27 mouse cellular contexts compared by ENCODE assay signal in genomic region chr13:57788299-57788698, GRCm38 (mm10).
DNase-seq lines count a peak whose midpoint lies in the region; ATAC-seq and TF ChIP-seq lines count a peak whose summit lies in the region.
"Had no signal": no experiment of that assay in that cellular context is flagged by ENCODE, and none has a peak within 500 bp of the region (broad histone marks: within the 10 kb centered on the region; RNA-seq: fewer than 3 reads in every experiment).

No protein-coding gene starts in this region.

- H3K4me2 ChIP-seq in liver, embryonic 14.5 days (ENCODE audit: low read depth), result no peak overlapping the region
- H3K4me2 ChIP-seq: forebrain, embryonic 13.5 days; kidney, embryonic 15.5 days; limb, embryonic 15.5 days; lung, embryonic 15.5 days; neural tube, embryonic 12.5 days had no signal

- TF ChIP-seq EP300 in heart, adult 2 months (IDR thresholded peaks at IDR 0.05; ENCODE audit: insufficient read depth, low read depth, low read length), result no peak
- no peak for TF ChIP-seq EP300 in liver, embryonic 14.5 days (IDR thresholded peaks at IDR 0.05; ENCODE audit: low read depth)

- H3K9ac ChIP-seq in heart, adult 2 months (ENCODE audit: low read depth, low read length), result no peak overlapping the region
- H3K9ac ChIP-seq in liver, embryonic 14.5 days (replicated peaks), result no peak overlapping the region
- H3K9ac ChIP-seq: forebrain, embryonic 13.5 days; kidney, embryonic 15.5 days; limb, embryonic 15.5 days; lung, embryonic 15.5 days; neural tube, embryonic 12.5 days had no signal

- H3K4me3 ChIP-seq in heart, adult 2 months, result no peak overlapping the region
- H3K4me3 ChIP-seq in liver, embryonic 14.5 days (ENCODE audit: insufficient read depth in 1 of 2, low read depth in 2 of 2, low read length in 2 of 2), result no peak overlapping the region
- H3K4me3 ChIP-seq in embryonic fibroblast, embryonic 13.5 days (ENCODE audit: insufficient read depth, low read length), result no peak overlapping the region
- H3K4me3 ChIP-seq: erythroblast, embryonic 14.5 days; forebrain, embryonic 13.5 days; heart, embryonic 10.5 days; kidney, embryonic 15.5 days; limb, embryonic 15.5 days; lung, embryonic 15.5 days; midbrain, embryonic 10.5 days; neural tube, embryonic 12.5 days had no signal

- TF ChIP-seq CTCF in heart, adult 2 months (IDR thresholded peaks at IDR 0.05), result peak; percentile 22; the same call in 1 of the 2 replicates
- TF ChIP-seq CTCF in liver, embryonic 14.5 days (IDR thresholded peaks at IDR 0.05; ENCODE audit: low read depth), result peak; percentile 64
- peak; percentile 12; the same call in 1 of the 2 replicates for TF ChIP-seq CTCF in embryonic fibroblast, embryonic 13.5 days (IDR thresholded peaks at IDR 0.05; ENCODE audit: borderline replicate concordance, insufficient read depth, low read length)

- H3K27me3 ChIP-seq in heart, adult 2 months (ENCODE audit: control insufficient read depth, insufficient read depth, low read length), result no peaks in the 10 kb centered on the region
- H3K27me3 ChIP-seq in liver, embryonic 14.5 days (ENCODE audit: control insufficient read depth, insufficient read depth, low read length), result no peaks in the 10 kb centered on the region
- H3K27me3 ChIP-seq: CH12.LX; lung, embryonic 15.5 days; neural tube, embryonic 12.5 days had no signal

- ATAC-seq in liver, embryonic 14.5 days (ENCODE audit: insufficient read depth), result no peak
- ATAC-seq: forebrain, embryonic 13.5 days; inflammation-experienced regulatory T-cells, adult 6 months; Patski had no signal

- DNase-seq in heart, adult 2 months, result no peak
- no peak for DNase-seq in heart, adult 9 months (ENCODE audit: low spot score in 2 of 2)
- no peak for DNase-seq in liver, embryonic 14.5 days (ENCODE audit: low read depth in 3 of 3, low spot score in 3 of 3)
- DNase-seq in liver (no peak), ES-CJ7 (ENCODE audit: low read depth, low spot score) (peak; percentile 23)
- DNase-seq in urinary bladder, postnatal 4 days (ENCODE audit: low spot score in 2 of 2), result no peak
- DNase-seq: adrenal gland, postnatal 14 days; cerebellum, adult 11-12 months; cerebellum, postnatal 36 days; gastrocnemius, postnatal 36 days; heart, postnatal 10 days; layer of hippocampus, postnatal 36 days; lung, postnatal 4 days; right cerebral cortex, adult 18-20 months; thymus, postnatal 36 days had no signal

- H3K27ac ChIP-seq in heart, adult 2 months, result no peak overlapping the region
- no peak overlapping the region for H3K27ac ChIP-seq in liver, embryonic 14.5 days
- no peak overlapping the region for H3K27ac ChIP-seq in embryonic fibroblast, embryonic 13.5 days (ENCODE audit: insufficient read depth, low read length)
- H3K27ac ChIP-seq: forebrain, embryonic 13.5 days; heart, embryonic 10.5 days; kidney, embryonic 15.5 days; limb, embryonic 15.5 days; lung, embryonic 15.5 days; neural tube, embryonic 12.5 days had no signal

- H3K9me3 ChIP-seq in liver, embryonic 14.5 days (ENCODE audit: control insufficient read depth, low read length), result no peaks in the 10 kb centered on the region
- H3K9me3 ChIP-seq: forebrain, embryonic 13.5 days; limb, embryonic 15.5 days; lung, embryonic 15.5 days had no signal

- no peak for TF ChIP-seq POLR2A in heart, adult 2 months (IDR thresholded peaks at IDR 0.05; ENCODE audit: insufficient read depth, low read depth, low read length)
- no peak for TF ChIP-seq POLR2A in embryonic fibroblast, embryonic 13.5 days (IDR thresholded peaks at IDR 0.05; ENCODE audit: low read depth, low read length)

- no peaks in the 10 kb centered on the region for H3K36me3 ChIP-seq in heart, adult 2 months (ENCODE audit: control insufficient read depth, insufficient read depth, low read length)
- no peaks in the 10 kb centered on the region for H3K36me3 ChIP-seq in liver, embryonic 14.5 days (replicated peaks; ENCODE audit: control insufficient read depth, insufficient read depth, low read depth)
- H3K36me3 ChIP-seq: heart, embryonic 10.5 days; kidney, embryonic 15.5 days; limb, embryonic 15.5 days; lung, embryonic 15.5 days; midbrain, embryonic 10.5 days; neural tube, embryonic 12.5 days had no signal

- intact Hi-C loops in heart, adult 2 months (cut with DNase I), result no loop called here

- 92% methylated on average over 4 of the region's 4 CpGs for WGBS in heart, adult 2 months
- WGBS in liver, embryonic 14.5 days (ENCODE audit: insufficient replicate concordance), result 70% methylated on average over 4 of the region's 4 CpGs

- no peaks in the 10 kb centered on the region for H3K79me2 ChIP-seq in heart, adult 2 months (replicated peaks; ENCODE audit: control insufficient read depth, insufficient read depth, low read length)

- no peaks in the 10 kb centered on the region for H3K4me1 ChIP-seq in heart, adult 2 months (ENCODE audit: control insufficient read depth, insufficient read depth, low read length)
- no peaks in the 10 kb centered on the region for H3K4me1 ChIP-seq in liver, embryonic 14.5 days (replicated peaks; ENCODE audit: control insufficient read depth in 2 of 2, insufficient read depth in 2 of 2, low read length in 1 of 2)
- no peaks in the 10 kb centered on the region for H3K4me1 ChIP-seq in embryonic fibroblast, embryonic 13.5 days (ENCODE audit: control insufficient read depth, insufficient read depth, low read length)
- H3K4me1 ChIP-seq: heart, embryonic 10.5 days; limb, embryonic 15.5 days; lung, embryonic 15.5 days had no signal

Comparison
In these comparisons a context has a peak if more than half of its experiments do, and no peak if none do; other contexts are left out.
1. CTCF ChIP-seq: peak in every context shown above with its lines; median percentile 64 in liver, embryonic 14.5 days; 22 in heart, adult 2 months; 12 in embryonic fibroblast, embryonic 13.5 days.